Mouse (Mus musculus) lung, embryonic 15.5 days (tissue): ENCODE results near the gene R3hdm4. TPM values are rescaled to one million over a fixed set of nuclear protein-coding genes. Genes with fewer than 3 reads are reported as not detected.
A peak's percentile ranks its signal among the peaks of the same experiment; 100 is the strongest.
"Not testable (repeated sequence)": the region's sequence is repeated elsewhere in the genome, so short reads cannot be mapped to it uniquely, and the experiment has no call there.

Experiments
- ATAC-seq: fragments of 200-750 bp; cut with Nextera tagmentation; 2 replicates; pipeline ENCODE4 v1.8.0; 2017; ENCODE audit warnings: moderate number of reproducible peaks, borderline replicate concordance; ENCODE audit not compliant: low FRiP score, low TSS enrichment; ENCODE audit errors: extremely low read depth
- H3K27ac ChIP-seq: fragments of 300-500 bp; sonication (generic); 2 replicates; pipeline ENCODE4 v1.5.1; 2015; ENCODE audit warnings: moderate library complexity, mild to moderate bottlenecking, inconsistent platforms
- H3K27me3 ChIP-seq: fragments of 300-500 bp; sonication (generic); 2 replicates; pipeline ENCODE4 v1.6.1; 2015; ENCODE audit warnings: inconsistent platforms
- H3K36me3 ChIP-seq: fragments of 300-500 bp; sonication (generic); 2 replicates; pipeline ENCODE4 v1.6.1; 2015; ENCODE audit warnings: inconsistent platforms
- H3K4me1 ChIP-seq: fragments of 300-500 bp; sonication (generic); 2 replicates; pipeline ENCODE4 v1.6.1; 2015; ENCODE audit warnings: inconsistent platforms
- H3K4me2 ChIP-seq: fragments of 300-500 bp; sonication (generic); 2 replicates; pipeline ENCODE4 v1.6.1; 2015; ENCODE audit warnings: inconsistent platforms, mild to moderate bottlenecking, moderate library complexity
- H3K4me3 ChIP-seq: fragments of 300-500 bp; sonication (generic); 2 replicates; pipeline ENCODE4 v1.5.1; 2015; ENCODE audit warnings: mild to moderate bottlenecking, inconsistent platforms
- H3K9ac ChIP-seq: fragments of 300-500 bp; sonication (generic); 2 replicates; pipeline ENCODE4 v1.6.1; 2015; ENCODE audit warnings: inconsistent platforms
- H3K9me3 ChIP-seq: fragments of 300-500 bp; sonication (generic); 2 replicates; pipeline ENCODE4 v1.6.1; 2016; ENCODE audit warnings: inconsistent platforms
- WGBS: fragments of 180-500 bp; shearing (Covaris S2); methylation state at CpG from one replicate; pipeline ENCODE4 v1.1.7; 2015; 5-methylcytosine and 5-hydroxymethylcytosine counted together
- polyA plus RNA-seq: library from polyadenylated mRNA; unstranded; fragments of >200 nt; fragmentation: Nextera tagmentation; extraction: Ambion mirVana; gene quantifications from 2 replicates; pipeline ENCODE4 v1.2.1, GENCODE M21; 2015

R3hdm4 gene
- polyA plus RNA-seq, 1 experiment from 2014 or later: 152 TPM

DNA sequence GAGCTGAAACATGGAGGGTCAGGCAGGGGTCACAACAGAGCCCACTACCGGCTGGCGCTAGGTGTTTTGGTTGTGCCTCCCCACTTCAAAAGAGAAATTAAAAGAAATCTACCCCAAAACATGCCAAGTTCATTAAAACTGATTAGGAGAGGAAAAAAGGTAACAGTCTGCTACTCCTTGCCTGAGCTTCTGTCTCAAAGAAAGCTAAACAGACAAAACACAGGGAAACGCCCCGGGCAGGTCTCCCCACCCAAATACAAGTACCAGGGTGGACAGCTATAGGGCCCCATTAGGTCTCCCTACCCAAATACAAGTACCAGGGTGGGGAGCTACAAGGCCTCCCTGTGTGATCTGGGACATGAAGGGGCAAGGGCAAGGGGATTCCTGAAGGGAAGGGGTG lies 10.5 kb downstream of the R3hdm4 start, which contains the start of gene Gm26602:
Gene Gm26602 (plus strand): TSS at position 301 of the 400 bp plus-strand sequence.
- Histone ChIP-seq H3K27ac (peak within 1 kb of the TSS; percentile 70; the same call in 1 of the 2 replicates), H3K4me3 (no peak within 1 kb of the TSS), H3K9me3 (no peaks in the 10 kb centered on the region), H3K4me1 (peaks cover 31% of the 10 kb centered on the region), H3K4me2 (peak within 1 kb of the TSS; percentile 48; the same call in 1 of the 2 replicates), H3K9ac (no peak within 1 kb of the TSS), H3K36me3 (peaks cover 37% of the 10 kb centered on the region), H3K27me3 (no peaks in the 10 kb centered on the region)
- no peak for ATAC-seq
- WGBS: 91% methylated on average over 4 of the region's 4 CpGs

GRCm38 (mm10) chr10:79909092-79909922 lies 11.7 kb downstream of the R3hdm4 start:
- peak; percentile 58 for ATAC-seq
- WGBS: 19% methylated on average over 14 of the region's 14 CpGs
- peaks cover 48% of the 10 kb centered on the region for H3K36me3 ChIP-seq

DNA sequence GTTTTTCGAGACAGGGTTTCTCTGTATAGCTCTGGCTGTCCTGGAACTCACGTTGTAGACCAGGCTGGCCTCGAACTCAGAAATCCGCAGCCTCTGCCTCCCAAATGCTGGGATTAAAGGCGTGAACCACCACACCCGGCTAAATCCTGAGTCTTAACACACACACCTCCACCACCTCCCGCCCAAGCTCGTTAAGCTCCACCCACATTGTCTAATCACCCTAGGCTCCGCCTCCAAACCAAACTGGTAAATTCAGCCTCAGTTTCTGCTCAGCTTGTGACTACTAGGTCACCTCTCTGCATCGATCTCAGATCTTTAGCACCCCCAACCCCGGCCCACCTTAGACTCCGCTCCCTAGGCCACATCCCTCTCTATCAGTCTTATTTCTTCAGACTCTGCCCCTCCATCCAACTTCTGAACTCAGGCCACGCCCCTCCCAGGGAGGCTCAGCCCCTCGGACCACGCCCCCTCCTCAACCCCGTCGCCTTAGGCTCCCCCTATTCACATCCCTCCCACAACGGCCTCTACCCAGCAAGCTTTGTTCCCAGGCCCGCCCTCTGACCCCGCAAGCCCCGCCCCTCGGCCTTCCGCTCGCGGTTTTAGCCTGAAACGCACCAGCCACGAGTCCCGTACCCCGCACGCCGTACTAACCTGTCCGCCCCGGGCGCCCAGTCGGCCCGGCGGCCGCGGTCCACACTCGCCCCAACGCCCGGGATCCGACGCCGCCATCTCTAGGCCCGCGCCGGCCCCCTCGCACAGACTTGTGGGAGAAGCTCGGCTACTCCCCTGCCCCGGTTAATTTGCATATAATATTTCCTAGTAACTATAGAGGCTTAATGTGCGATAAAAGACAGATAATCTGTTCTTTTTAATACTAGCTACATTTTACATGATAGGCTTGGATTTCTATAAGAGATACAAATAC lies 12.6 kb downstream of the R3hdm4 start, which contains the start of gene Med16:
Gene Med16 (minus strand): TSS at position 757 of the 925 bp plus-strand sequence.
- Histone ChIP-seq H3K4me2 (peak within 1 kb of the TSS; percentile 59), H3K4me3 (peak within 1 kb of the TSS; percentile 87), H3K36me3 (peaks cover 55% of the 10 kb centered on the region), H3K4me1 (peaks cover 13% of the 10 kb centered on the region), H3K27ac (peak within 1 kb of the TSS; percentile 99), H3K9me3 (no peaks in the 10 kb centered on the region), H3K9ac (peak within 1 kb of the TSS; percentile 98), H3K27me3 (no peaks in the 10 kb centered on the region)
- under 1% methylated on average over 52 of the region's 52 CpGs for WGBS
- ATAC-seq: peak; percentile 96

More at GRCm38 (mm10) chr10:79909092-79909922, 11.7 kb downstream of the R3hdm4 start:
- peak overlapping the region; percentile 20 for H3K4me3 ChIP-seq
- no peaks in the 10 kb centered on the region for H3K9me3 ChIP-seq
- peak overlapping the region; percentile 48 for H3K4me2 ChIP-seq
- H3K4me1 ChIP-seq: peaks cover 19% of the 10 kb centered on the region
- H3K9ac ChIP-seq: peak overlapping the region; percentile 32
- H3K27ac ChIP-seq: peak overlapping the region; percentile 70
- no peaks in the 10 kb centered on the region for H3K27me3 ChIP-seq

DNA sequence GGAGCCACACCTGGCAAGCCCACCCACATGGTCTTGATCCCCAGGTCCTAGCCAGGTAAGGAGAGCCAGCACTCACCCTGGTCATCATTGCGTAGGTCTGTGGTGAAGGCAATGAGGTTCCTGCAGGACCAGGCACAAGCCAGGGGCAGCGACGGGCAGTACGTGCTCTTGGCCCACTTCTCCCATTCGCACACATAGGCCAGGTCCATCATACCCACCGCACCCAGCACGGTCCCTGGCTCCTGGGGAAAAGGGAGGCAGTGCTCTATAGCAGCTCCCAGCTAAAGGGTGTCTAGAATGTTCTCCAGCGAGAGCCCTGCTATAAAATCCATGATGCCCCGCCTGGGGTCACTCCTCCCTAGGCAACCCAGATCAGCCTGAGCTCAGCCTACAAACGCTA lies 13.6 kb downstream of the R3hdm4 start:
- H3K36me3 ChIP-seq: peaks cover 56% of the 10 kb centered on the region
- peaks cover 13% of the 10 kb centered on the region for H3K4me1 ChIP-seq
- H3K9ac ChIP-seq: no peak overlapping the region
- 88% methylated on average over 10 of the region's 10 CpGs for WGBS
- no peaks in the 10 kb centered on the region for H3K9me3 ChIP-seq
- no peaks in the 10 kb centered on the region for H3K27me3 ChIP-seq
- H3K27ac ChIP-seq: no peak overlapping the region
- H3K4me3 ChIP-seq: no peak overlapping the region
- H3K4me2 ChIP-seq: 0 out of 2 replicates have a peak overlapping the region, but pooled peaks have one; percentile 59
- ATAC-seq: no peak

DNA sequence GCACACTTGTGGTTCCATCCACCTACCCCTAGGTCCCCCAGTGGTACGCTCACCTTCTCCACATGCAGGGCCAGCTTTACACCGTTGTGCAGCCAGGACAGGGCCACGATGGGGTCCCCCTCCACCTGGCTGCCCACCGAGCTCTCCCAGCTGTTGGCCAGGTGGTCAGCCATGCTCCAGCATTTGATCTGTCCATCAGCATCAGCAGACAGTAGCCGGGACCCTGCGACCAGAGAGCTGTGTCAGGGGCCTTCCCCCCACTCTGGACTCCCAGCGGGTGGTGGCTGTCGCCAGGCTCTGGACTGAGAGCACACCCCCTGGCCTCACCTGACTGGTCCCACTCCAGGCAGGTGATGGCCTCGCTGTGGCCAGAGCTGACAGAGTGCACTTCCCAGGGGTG lies 14.3 kb downstream of the R3hdm4 start:
- Histone ChIP-seq H3K9me3 (no peaks in the 10 kb centered on the region), H3K4me1 (peaks cover 13% of the 10 kb centered on the region), H3K27me3 (no peaks in the 10 kb centered on the region), H3K4me2 (no peak overlapping the region), H3K27ac (no peak overlapping the region), H3K9ac (no peak overlapping the region), H3K4me3 (no peak overlapping the region), H3K36me3 (peaks cover 50% of the 10 kb centered on the region)
- ATAC-seq: no peak
- WGBS: 94% methylated on average over 9 of the region's 9 CpGs

- Histone ChIP-seq H3K4me2 (no peak overlapping the region), H3K4me3 (no peak overlapping the region), H3K4me1 (peaks cover 8% of the 10 kb centered on the region), H3K27ac (no peak overlapping the region), H3K9me3 (no peaks in the 10 kb centered on the region), H3K36me3 (peaks cover 56% of the 10 kb centered on the region), H3K9ac (no peak overlapping the region), H3K27me3 (no peaks in the 10 kb centered on the region)
- 53% methylated on average over 2 of the region's 2 CpGs for WGBS
- no peak for ATAC-seq
These were observed 20.0 kb downstream of the R3hdm4 start for GRCm38 (mm10) chr10:79900951-79901410.

- 57% methylated on average over 20 of the region's 20 CpGs for WGBS
- Histone ChIP-seq H3K27ac (no peak overlapping the region), H3K9ac (no peak overlapping the region), H3K4me3 (no peak overlapping the region), H3K4me2 (no peak overlapping the region), H3K27me3 (no peaks in the 10 kb centered on the region), H3K36me3 (peaks cover 44% of the 10 kb centered on the region), H3K9me3 (no peaks in the 10 kb centered on the region), H3K4me1 (peaks cover 8% of the 10 kb centered on the region)
- no peak for ATAC-seq
These were observed 23.4 kb downstream of the R3hdm4 start for GRCm38 (mm10) chr10:79897316-79898245.

DNA sequence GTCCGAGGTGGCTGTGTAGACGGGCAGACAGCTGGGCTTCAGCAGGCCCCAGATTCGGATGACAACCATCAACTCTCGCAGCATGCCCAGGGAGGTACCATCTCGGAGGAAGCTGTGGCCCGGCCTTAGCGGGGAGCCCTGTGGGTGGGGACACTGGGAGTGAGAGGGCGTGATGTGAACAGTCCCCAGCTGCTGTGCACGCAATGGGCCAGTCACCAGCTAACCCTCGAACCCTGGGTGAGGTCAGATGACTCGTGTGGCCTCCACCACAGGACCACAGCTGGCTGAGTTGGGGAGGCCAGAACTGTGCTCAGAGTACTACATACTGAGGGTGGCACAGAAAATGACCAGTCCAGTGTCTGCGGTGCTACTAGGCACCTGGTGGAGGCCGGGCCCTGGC lies 24.2 kb downstream of the R3hdm4 start:
- WGBS: 71% methylated on average over 13 of the region's 13 CpGs
- peak; percentile 28; the same call in 1 of the 2 replicates for ATAC-seq
- Histone ChIP-seq H3K4me1 (peaks cover 8% of the 10 kb centered on the region), H3K9ac (no peak overlapping the region), H3K4me3 (no peak overlapping the region), H3K27ac (no peak overlapping the region), H3K36me3 (peaks cover 44% of the 10 kb centered on the region), H3K27me3 (no peaks in the 10 kb centered on the region), H3K4me2 (no peak overlapping the region), H3K9me3 (no peaks in the 10 kb centered on the region)

- no peak for ATAC-seq
- Histone ChIP-seq H3K4me3 (no peak overlapping the region), H3K4me1 (peaks cover 8% of the 10 kb centered on the region), H3K9ac (no peak overlapping the region), H3K4me2 (no peak overlapping the region), H3K9me3 (no peaks in the 10 kb centered on the region), H3K36me3 (peaks cover 38% of the 10 kb centered on the region), H3K27ac (no peak overlapping the region), H3K27me3 (no peaks in the 10 kb centered on the region)
- 83% methylated on average over 16 of the region's 16 CpGs for WGBS
These were observed 24.7 kb downstream of the R3hdm4 start for GRCm38 (mm10) chr10:79896306-79896705.

- not testable (repeated sequence) for ATAC-seq, H3K4me1 ChIP-seq, H3K9ac ChIP-seq, H3K27ac ChIP-seq, H3K4me3 ChIP-seq, H3K4me2 ChIP-seq, H3K27me3 ChIP-seq, H3K9me3 ChIP-seq
- 42% methylated on average over 22 of the region's 22 CpGs for WGBS
- peaks cover 28% of the 10 kb centered on the region for H3K36me3 ChIP-seq
These were observed 28.4 kb downstream of the R3hdm4 start for GRCm38 (mm10) chr10:79892451-79893118.
